Mouse (Mus musculus): ENCODE results near the gene Osbpl9.

- TF ChIP-seq CTCF (IDR thresholded peaks at IDR 0.05; ENCODE audit: borderline replicate concordance, insufficient read depth, low read length) (no peak), POLR2A (IDR thresholded peaks at IDR 0.05; ENCODE audit: low read depth, low read length) (no peak)
Observed at GRCm38 (mm10) chr4:109126834-109127564, 75.1 kb downstream of the Osbpl9 start.
